Mouse (Mus musculus): ENCODE measurements at regions not wholly inside any gene's neighbourhood (a gene's known extent, or its start where the extent isn't known, plus 50 kb on each side); places are given as distances from the start of the nearest gene placed in this dataset.

GRCm38 (mm10) chr1:184412596-184412995, 319.8 kb downstream of the Hlx start:
- no peak for TF ChIP-seq POLR2A (IDR thresholded peaks at IDR 0.05; ENCODE audit: borderline replicate concordance, low read depth, low read length)
- TF ChIP-seq CTCF (IDR thresholded peaks at IDR 0.05; ENCODE audit: low read depth, low read length), result no peak

Measured in bone marrow macrophage, adult 2 months (primary cell).